Mouse (Mus musculus) bone marrow, adult 2 months (tissue): ENCODE results near the gene AU018091. TPM values are rescaled to one million over a fixed set of nuclear protein-coding genes. Genes with fewer than 3 reads are reported as not detected.

Source experiments
- H3K27ac ChIP-seq: fragments of 200-500 bp; 2 replicates; pipeline ENCODE4 v1.5.1; 2012; ENCODE audit warnings: low read depth, mild to moderate bottlenecking, control low read depth, inconsistent platforms, low read length; ENCODE audit not compliant: control insufficient read depth, poor library complexity, insufficient read depth
- H3K4me1 ChIP-seq: fragments of 200-500 bp; 2 replicates; pipeline ENCODE4 v1.6.1; 2011; ENCODE audit warnings: low read length; ENCODE audit not compliant: control insufficient read depth, insufficient read depth
- H3K4me3 ChIP-seq: fragments of 200-500 bp; replicated peaks from 2 replicates; pipeline ENCODE3; 2011; ENCODE audit warnings: mild to moderate bottlenecking, low read depth, low read length, control low read depth; ENCODE audit not compliant: control insufficient read depth
- CTCF ChIP-seq: fragments of 200-500 bp; IDR thresholded peaks from 2 replicates; pipeline ENCODE4 v1.5.1; 2011; ENCODE audit warnings: low read length, control low read depth; ENCODE audit not compliant: control insufficient read depth, insufficient read depth
- POLR2A ChIP-seq: fragments of 200-500 bp; IDR thresholded peaks from 2 replicates; pipeline ENCODE4 v1.6.1; 2011; ENCODE audit warnings: low read depth, mild to moderate bottlenecking, control low read depth, low read length, borderline replicate concordance; ENCODE audit not compliant: control insufficient read depth
- WGBS: fragments of 180-500 bp; shearing (Covaris S2); methylation state at CpG from one replicate; pipeline ENCODE4 v1.1.7; 2018; 5-methylcytosine and 5-hydroxymethylcytosine counted together
- polyA plus RNA-seq: library from polyadenylated mRNA; stranded (reverse); fragments of >200 nt; gene quantifications from 2 replicates; pipeline ENCODE4 v1.2.4, GENCODE M21; 2011; ENCODE audit warnings: low replicate concordance; ENCODE audit not compliant: missing spikeins, insufficient read depth, insufficient read length

The AU018091 gene
- polyA plus RNA-seq, result 5.3 TPM in 1 of 2 replicates, not detected in the other

DNA sequence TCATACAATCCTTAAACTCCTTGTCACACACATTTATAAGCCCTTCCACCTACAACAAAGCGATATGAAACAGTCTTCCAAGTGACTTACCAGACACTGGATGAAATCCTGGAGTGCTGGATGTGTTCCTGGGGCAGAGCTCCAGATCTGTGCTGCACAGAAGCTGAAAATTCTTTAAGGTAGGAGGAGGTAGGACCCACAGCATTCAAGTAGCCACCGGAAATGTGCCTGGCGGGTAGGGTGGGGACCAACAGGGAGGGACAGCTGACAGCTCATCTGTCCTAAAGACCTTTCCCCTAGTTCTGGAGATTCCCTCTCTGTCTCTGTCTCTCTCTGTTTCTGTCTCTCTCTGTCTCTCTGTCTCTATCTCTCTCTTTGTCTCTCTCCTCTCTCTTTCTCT lies at the start of gene AU018091:
AU018091 (minus strand) TSS at position 279 of the 400 bp plus-strand sequence.
- no peaks in the 10 kb centered on the region for H3K4me1 ChIP-seq

DNA sequence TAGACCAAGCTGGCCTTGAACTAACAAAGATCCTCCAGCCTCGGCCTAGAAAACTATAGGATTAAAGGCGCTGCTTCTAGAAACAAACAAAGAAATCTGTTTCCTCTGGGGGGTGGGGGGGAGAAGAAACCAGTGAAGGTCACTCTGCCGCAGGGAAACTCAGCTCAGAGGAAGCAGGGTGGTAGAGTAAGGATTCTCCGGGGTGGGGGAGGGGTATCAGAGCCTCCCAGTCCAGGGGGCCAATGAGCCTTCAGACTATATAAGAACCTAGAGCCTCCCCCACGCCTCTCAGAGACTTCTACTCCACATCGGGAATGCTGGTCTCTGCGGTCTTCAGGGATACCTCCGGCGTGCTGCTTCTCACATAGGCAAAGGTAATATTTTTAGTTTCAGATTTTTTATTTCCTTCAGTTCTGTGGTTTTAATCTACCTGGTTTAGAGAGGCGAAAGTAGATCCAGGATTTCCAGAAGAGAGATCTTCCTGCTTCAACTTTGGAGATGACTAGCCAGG lies 48.6 kb upstream of the AU018091 start:
- TF ChIP-seq CTCF (no peak), POLR2A (no peak)
- 29% methylated on average over 10 of the region's 10 CpGs for WGBS
- Histone ChIP-seq H3K4me1 (no peaks in the 10 kb centered on the region), H3K4me3 (no peak overlapping the region), H3K27ac (no peak overlapping the region)

More for the DNA sequence above, at the start of gene AU018091:
- no peak for TF ChIP-seq POLR2A
- TF ChIP-seq CTCF, result no peak
- H3K4me3 ChIP-seq, result no peak within 1 kb of the TSS
- 67% methylated on average over 3 of the region's 3 CpGs for WGBS
- H3K27ac ChIP-seq, result no peak within 1 kb of the TSS

DNA sequence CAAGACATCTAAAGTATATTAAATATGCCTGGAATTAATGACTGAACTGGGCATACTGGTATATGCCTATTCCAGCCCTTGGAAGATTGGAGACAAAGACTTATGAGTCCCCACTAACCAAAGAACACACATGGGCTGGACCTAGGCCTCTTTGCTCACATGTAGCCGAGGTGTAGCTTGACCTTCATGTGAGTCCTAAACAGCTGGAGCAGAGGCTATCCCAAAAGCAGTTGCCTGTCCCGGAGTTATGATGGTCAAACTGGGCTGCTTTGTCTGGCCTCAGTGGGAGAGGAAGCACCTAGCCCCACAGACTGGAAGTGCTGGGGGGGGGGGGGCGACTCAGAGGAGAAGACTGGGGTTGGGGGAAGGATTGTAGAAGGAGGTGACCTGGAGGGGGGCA lies 47.3 kb upstream of the AU018091 start:
- Histone ChIP-seq H3K27ac (no peak overlapping the region), H3K4me1 (no peaks in the 10 kb centered on the region), H3K4me3 (no peak overlapping the region)
- 69% methylated on average over 3 of the region's 3 CpGs for WGBS
- TF ChIP-seq CTCF (no peak), POLR2A (no peak)

DNA sequence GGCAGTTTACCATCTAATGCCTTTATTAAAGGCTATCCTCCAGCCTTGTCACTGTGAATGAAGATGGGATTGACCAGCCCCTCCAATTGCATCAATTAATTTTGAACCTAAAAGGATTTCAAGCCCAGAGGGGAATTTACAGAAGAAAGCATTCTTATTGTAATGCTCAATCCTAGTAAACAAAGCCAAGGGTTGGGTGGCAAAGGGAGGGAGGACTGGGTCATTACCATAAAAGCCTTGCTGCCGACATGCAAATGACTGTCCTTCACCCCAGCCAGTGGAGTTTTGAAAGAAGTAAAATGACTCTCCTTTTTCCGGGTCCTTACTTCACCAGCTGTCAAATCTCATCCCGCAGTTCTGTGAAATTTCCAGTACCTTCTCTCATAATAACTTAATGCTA lies 44.6 kb upstream of the AU018091 start:
- WGBS, result 55% methylated on average over 3 of the region's 3 CpGs
- no peak overlapping the region for H3K4me3 ChIP-seq
- TF ChIP-seq POLR2A (no peak), CTCF (no peak)
- no peaks in the 10 kb centered on the region for H3K4me1 ChIP-seq
- H3K27ac ChIP-seq, result no peak overlapping the region

DNA sequence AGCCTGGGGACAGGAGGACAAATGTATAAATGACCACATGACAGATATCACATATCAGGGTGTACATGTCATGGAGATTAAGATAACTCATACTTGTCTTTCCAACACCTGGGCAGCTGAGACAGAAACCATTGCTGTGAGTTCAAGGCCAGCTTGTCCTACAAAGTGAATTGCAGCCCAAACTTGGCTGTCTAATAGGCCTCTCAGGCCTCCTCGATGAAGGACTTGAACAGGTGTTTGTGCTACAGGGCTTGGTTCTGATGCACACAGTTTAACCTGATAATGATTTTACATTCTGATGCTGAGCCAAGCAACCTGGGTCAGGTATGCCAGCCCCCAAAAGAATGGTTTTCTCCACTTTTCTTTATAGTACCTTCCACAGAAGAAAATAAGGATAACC lies 44.2 kb upstream of the AU018091 start:
- 66% methylated on average over 1 of the region's 1 CpGs for WGBS
- no peak for TF ChIP-seq CTCF
- TF ChIP-seq POLR2A, result no peak
- Histone ChIP-seq H3K4me3 (no peak overlapping the region), H3K4me1 (no peaks in the 10 kb centered on the region), H3K27ac (no peak overlapping the region)

DNA sequence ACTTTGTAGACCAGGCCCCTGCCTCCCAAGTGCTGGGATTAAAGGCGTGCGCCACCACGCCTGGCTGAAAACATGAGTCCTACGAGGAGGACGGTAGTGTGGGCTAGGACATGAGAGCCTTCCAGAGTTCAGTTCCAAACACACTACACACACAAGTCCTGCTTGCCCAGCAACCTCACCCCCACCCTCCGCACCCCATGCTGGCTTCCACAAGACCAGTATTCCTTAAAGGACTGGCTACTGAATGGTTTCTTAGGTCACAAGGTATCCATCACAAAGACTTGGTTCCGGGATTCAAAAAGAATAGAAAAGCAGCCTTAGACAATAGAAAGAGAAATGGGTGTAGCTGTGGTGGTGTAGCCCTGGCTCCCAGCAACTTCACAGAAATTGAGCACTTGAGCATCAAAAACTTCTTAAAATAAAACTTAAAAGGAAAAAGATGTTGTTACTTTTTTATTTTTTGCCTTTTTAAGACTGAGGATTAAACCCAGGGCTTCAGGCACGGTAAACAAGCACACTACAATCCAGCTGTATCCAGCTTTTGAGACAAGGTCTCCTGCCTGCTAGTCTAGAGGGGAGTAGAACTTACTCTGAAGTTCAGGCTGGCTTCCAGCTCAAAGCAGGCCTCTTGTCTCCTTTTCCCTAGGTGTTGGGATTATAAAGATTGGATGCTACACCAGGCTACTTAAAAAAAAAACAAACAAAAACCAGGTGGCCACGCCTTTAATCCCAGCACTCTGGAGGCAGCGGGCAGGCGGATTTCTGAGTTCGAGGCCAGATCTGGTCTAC lies 43.2 kb upstream of the AU018091 start:
- H3K4me3 ChIP-seq, result no peak overlapping the region
- 78% methylated on average over 12 of the region's 12 CpGs for WGBS
- TF ChIP-seq CTCF, result no peak
- TF ChIP-seq POLR2A, result no peak
- H3K4me1 ChIP-seq, result no peaks in the 10 kb centered on the region
- H3K27ac ChIP-seq, result no peak overlapping the region

DNA sequence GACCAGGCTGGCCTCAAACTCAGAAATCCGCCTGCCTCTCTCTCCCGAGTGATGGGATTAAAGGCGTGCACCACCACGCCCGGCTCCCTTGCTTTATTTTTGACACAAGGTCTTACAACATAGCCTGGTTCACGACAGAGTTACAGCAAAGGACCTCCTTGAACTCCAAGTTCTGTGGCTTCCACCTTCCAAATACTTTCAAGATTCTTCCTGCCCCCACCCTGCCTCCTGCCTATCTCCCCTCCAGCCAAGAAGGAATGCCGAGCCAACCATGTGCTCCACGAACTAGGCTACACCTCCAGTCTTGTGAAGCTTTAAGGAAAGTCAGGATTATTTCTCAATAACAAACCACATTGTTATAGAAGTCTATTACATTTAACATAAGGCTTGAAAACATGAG lies 42.5 kb upstream of the AU018091 start:
- 81% methylated on average over 8 of the region's 8 CpGs for WGBS
- no peak overlapping the region for H3K27ac ChIP-seq
- H3K4me3 ChIP-seq, result no peak overlapping the region
- no peaks in the 10 kb centered on the region for H3K4me1 ChIP-seq
- TF ChIP-seq POLR2A (no peak), CTCF (no peak)

DNA sequence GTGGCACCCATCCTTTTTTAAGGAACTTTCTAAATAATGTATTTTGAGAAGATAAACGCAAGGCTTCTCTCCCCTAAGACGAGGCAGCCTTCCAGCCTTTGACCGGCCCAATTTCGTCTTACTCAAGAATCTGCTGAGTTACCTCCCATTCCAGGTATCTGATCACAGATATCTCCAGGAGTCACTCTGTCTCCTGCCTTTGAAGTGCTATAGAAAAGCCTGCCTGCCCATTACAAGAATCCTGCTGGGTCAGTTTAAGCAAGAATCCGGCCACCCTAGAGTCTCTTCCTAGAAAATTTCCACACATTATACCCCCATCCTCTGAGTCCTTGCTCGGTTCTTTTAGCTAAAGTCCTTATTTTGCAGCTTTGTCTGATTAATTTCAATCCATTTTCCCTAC lies 41.6 kb upstream of the AU018091 start:
- Histone ChIP-seq H3K27ac (no peak overlapping the region), H3K4me3 (no peak overlapping the region), H3K4me1 (no peaks in the 10 kb centered on the region)
- TF ChIP-seq POLR2A (no peak), CTCF (no peak)
- 71% methylated on average over 6 of the region's 6 CpGs for WGBS
